Mouse (Mus musculus) lung, embryonic 16.5 days (tissue): ENCODE measurements around the gene Stx2. TPM values are rescaled to one million over a fixed set of nuclear protein-coding genes. Genes with fewer than 3 reads are reported as not detected.

Source experiments
- ATAC-seq: fragments of 200-750 bp; cut with Nextera tagmentation; 2 replicates; pipeline ENCODE4 v1.8.0; 2017; ENCODE audit warnings: low read depth, mild to moderate bottlenecking, moderate library complexity
- H3K27ac ChIP-seq: fragments of 300-500 bp; sonication (generic); 2 replicates; pipeline ENCODE4 v1.5.1; 2014; ENCODE audit warnings: mild to moderate bottlenecking, control low read depth, low read length
- H3K27me3 ChIP-seq: fragments of 300-500 bp; sonication (generic); 2 replicates; pipeline ENCODE4 v1.6.1; 2014; ENCODE audit warnings: low read depth, low read length, mixed read lengths; ENCODE audit not compliant: control insufficient read depth, insufficient read depth
- H3K36me3 ChIP-seq: fragments of 300-500 bp; sonication (generic); 2 replicates; pipeline ENCODE4 v1.6.1; 2014; ENCODE audit warnings: low read length; ENCODE audit not compliant: control insufficient read depth, insufficient read depth
- H3K4me1 ChIP-seq: fragments of 300-500 bp; sonication (generic); replicated peaks from 2 replicates; pipeline ENCODE4 v1.6.1; 2014; ENCODE audit warnings: low read length, mixed read lengths; ENCODE audit not compliant: control insufficient read depth, insufficient read depth
- H3K4me2 ChIP-seq: fragments of 300-500 bp; sonication (generic); 2 replicates; pipeline ENCODE4 v1.6.1; 2014; ENCODE audit warnings: low read depth, low read length, control low read depth
- H3K4me3 ChIP-seq: fragments of 300-500 bp; sonication (generic); 2 replicates; pipeline ENCODE4 v1.5.1; 2014; ENCODE audit warnings: mild to moderate bottlenecking, low read length, control low read depth
- H3K9ac ChIP-seq: fragments of 300-500 bp; sonication (generic); 2 replicates; pipeline ENCODE4 v1.6.1; 2014; ENCODE audit warnings: low read length, control low read depth
- H3K9me3 ChIP-seq: fragments of 300-500 bp; sonication (generic); 2 replicates; pipeline ENCODE4 v1.6.1; 2016; ENCODE audit warnings: low read length; ENCODE audit not compliant: control insufficient read depth
- WGBS: fragments of 180-500 bp; shearing (Covaris S2); extraction: QIAGEN DNeasy Blood & Tissue Kit; methylation state at CpG from one replicate; pipeline ENCODE4 v1.1.7; 2014; 5-methylcytosine and 5-hydroxymethylcytosine counted together
- polyA plus RNA-seq: library from polyadenylated mRNA; unstranded; fragments of >200 nt; fragmentation: Nextera tagmentation; extraction: Ambion mirVana; gene quantifications from 2 replicates; pipeline ENCODE4 v1.2.1, GENCODE M21; 2015

Gene Stx2
- 28.3 and 29.5 TPM in 2 replicates for polyA plus RNA-seq

DNA sequence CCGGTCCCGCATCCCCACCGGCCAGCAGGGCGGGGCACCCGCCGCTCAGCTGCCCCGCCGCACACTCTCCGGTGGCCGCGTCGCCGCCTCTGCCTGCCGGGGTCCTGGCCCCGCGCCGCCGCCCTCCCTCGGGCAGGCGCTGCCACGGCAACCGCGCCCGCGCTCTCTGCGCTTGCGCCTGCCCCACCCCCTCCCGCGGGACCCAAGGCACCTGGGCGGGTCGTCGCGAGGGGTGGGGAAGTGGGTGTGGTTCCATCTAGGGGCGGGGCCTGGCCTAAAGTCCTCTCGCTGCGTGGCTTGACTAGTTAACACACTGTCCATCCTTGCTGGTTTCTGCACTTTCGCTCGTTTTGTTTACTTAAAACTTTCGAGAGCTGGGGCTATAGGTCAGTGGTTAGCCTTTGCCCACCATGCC, at the start of gene Stx2:
TSS of gene Stx2 (minus strand) at position 163 of the 415 bp plus-strand sequence.
- H3K36me3 ChIP-seq = no peaks in the 10 kb centered on the region
- peak within 1 kb of the TSS; percentile 67 for H3K4me3 ChIP-seq
- ATAC-seq = peak; percentile 97
- H3K27ac ChIP-seq = peak within 1 kb of the TSS; percentile 49
- H3K9me3 ChIP-seq = no peaks in the 10 kb centered on the region
- peak within 1 kb of the TSS; percentile 83 for H3K9ac ChIP-seq
- peaks cover 9% of the 10 kb centered on the region for H3K4me1 ChIP-seq
- peak within 1 kb of the TSS; percentile 84 for H3K4me2 ChIP-seq
- no peaks in the 10 kb centered on the region for H3K27me3 ChIP-seq
- under 1% methylated on average over 23 of the region's 39 CpGs for WGBS

DNA sequence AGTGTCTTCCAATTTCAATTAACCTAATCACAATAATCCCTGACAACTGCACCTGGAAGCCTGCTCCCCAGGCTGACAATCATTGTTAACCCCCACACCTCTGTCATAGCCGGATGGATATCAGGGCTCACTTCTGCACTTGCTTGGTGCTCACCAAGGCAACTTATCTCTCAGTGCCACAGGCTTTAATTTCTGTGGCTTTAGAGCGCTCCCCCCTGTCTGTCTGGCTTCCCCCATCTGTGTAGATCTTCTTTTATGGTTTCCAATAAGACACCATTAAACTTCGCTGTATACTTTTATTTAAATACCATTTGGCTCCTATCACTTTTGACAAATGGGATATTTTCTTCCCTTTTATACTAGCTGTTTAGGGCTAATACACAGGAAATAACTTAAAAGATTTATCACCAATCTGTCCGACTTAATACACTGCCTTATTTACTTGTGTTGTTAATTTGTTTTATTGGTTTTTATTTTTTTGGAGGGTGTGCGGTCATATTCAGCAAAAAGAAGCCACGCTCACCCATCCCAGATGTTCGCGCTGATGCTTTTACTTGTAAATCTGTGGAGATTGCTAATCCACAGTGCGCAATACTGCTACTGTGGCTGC, 46.4 kb upstream of the Stx2 start:
- no peak overlapping the region for H3K27ac ChIP-seq
- H3K9me3 ChIP-seq = no peaks in the 10 kb centered on the region
- H3K9ac ChIP-seq = no peak overlapping the region
- ATAC-seq = no peak
- H3K4me1 ChIP-seq = no peaks in the 10 kb centered on the region
- no peaks in the 10 kb centered on the region for H3K27me3 ChIP-seq
- H3K4me3 ChIP-seq = no peak overlapping the region
- 80% methylated on average over 9 of the region's 9 CpGs for WGBS
- H3K4me2 ChIP-seq = no peak overlapping the region
- H3K36me3 ChIP-seq = no peaks in the 10 kb centered on the region

GRCm38 (mm10) chr5:129052636-129053355, 44.4 kb upstream of the Stx2 start:
- Histone ChIP-seq H3K4me1 (no peaks in the 10 kb centered on the region), H3K4me3 (no peak overlapping the region), H3K4me2 (no peak overlapping the region), H3K27me3 (no peaks in the 10 kb centered on the region), H3K36me3 (no peaks in the 10 kb centered on the region), H3K9ac (no peak overlapping the region), H3K9me3 (no peaks in the 10 kb centered on the region), H3K27ac (no peak overlapping the region)
- whole genome bisulfite sequencing = 30% methylated on average over 20 of the region's 20 CpGs
- ATAC-seq = no peak

GRCm38 (mm10) chr5:129051910-129052309, 43.5 kb upstream of the Stx2 start:
- H3K27ac ChIP-seq = no peak overlapping the region
- H3K4me1 ChIP-seq = no peaks in the 10 kb centered on the region
- no peak for ATAC-seq
- H3K9ac ChIP-seq = no peak overlapping the region
- H3K36me3 ChIP-seq = no peaks in the 10 kb centered on the region
- no peaks in the 10 kb centered on the region for H3K9me3 ChIP-seq
- H3K27me3 ChIP-seq = no peaks in the 10 kb centered on the region
- no peak overlapping the region for H3K4me2 ChIP-seq
- 79% methylated on average over 3 of the region's 3 CpGs for WGBS
- no peak overlapping the region for H3K4me3 ChIP-seq

DNA sequence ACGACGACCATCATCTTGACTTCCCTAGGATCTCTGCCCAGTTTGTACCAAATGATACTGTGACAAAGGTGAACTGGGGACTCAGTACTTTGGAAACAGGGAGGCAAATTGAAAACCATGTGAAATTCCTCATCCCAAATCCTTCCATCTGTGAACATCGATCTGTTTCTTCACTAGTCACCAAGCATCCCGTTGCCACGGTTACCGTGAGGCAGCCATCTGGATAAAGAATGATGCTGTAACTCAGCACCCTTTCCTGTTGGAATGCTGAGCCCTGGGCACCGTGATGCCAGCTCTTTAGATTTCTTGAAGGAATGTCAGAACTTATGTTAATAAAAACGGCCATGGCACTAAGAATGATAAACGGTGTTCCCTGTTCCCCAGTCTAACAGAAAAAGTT, 41.0 kb upstream of the Stx2 start:
- no peak for ATAC-seq
- H3K4me2 ChIP-seq = no peak overlapping the region
- H3K36me3 ChIP-seq = no peaks in the 10 kb centered on the region
- no peak overlapping the region for H3K4me3 ChIP-seq
- H3K9ac ChIP-seq = no peak overlapping the region
- no peaks in the 10 kb centered on the region for H3K27me3 ChIP-seq
- 76% methylated on average over 9 of the region's 9 CpGs for WGBS
- H3K27ac ChIP-seq = no peak overlapping the region
- H3K9me3 ChIP-seq = no peaks in the 10 kb centered on the region
- no peaks in the 10 kb centered on the region for H3K4me1 ChIP-seq

DNA sequence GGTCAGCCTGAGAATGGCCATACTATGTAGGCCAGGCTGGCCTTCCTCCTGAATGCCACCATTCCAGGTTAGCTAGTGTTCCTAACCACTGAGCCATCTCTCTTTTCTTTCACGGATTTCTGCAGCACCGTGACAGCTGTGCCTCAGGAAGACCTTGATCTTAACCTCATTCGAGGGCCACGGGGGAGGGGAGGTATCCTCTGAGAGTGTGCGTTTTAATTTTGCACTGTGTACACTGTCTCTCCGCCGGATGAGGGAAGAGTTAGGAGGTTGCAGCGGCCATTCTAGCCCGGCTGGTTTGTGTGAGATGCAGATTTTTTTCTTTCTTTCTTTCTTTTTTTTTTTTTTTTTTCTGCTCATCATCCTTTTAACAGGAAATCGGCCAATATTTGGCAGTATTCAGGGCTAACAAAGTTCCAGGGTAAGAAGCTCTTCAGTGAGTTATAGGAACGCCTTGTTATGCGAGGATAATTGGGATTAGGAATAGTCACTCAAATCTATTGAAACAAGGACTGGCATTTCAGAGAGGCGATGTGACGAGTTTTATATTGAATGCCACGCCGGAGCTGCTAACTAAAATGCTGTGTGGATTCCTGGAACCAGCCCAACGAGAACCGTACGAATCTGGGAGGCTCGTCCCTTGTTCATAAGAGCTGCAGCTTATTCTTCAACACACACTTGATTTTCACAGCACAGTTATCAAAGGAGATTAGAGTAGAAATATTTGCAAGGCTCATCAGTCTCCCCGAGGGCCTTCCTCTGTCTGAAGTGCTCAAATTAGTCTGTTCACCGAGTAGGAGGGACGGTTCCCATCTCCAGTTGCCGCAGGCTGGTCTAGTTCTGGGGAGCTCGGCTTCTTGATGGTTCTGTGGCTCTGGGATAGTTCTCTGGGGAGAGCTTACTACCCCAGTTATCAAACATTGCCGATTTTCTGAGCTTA, 37.5 kb upstream of the Stx2 start:
- Histone ChIP-seq H3K4me2 (no peak overlapping the region), H3K36me3 (no peaks in the 10 kb centered on the region), H3K27ac (no peak overlapping the region), H3K4me3 (no peak overlapping the region), H3K9ac (no peak overlapping the region), H3K9me3 (no peaks in the 10 kb centered on the region), H3K27me3 (no peaks in the 10 kb centered on the region), H3K4me1 (no peaks in the 10 kb centered on the region)
- 36% methylated on average over 26 of the region's 26 CpGs for WGBS
- no peak for ATAC-seq

GRCm38 (mm10) chr5:129037739-129038138, 29.4 kb upstream of the Stx2 start:
- no peak for ATAC-seq
- Histone ChIP-seq H3K4me2 (no peak overlapping the region), H3K9me3 (peaks cover 2% of the 10 kb centered on the region; the same call in 1 of the 2 replicates), H3K27ac (no peak overlapping the region), H3K9ac (no peak overlapping the region), H3K4me1 (no peaks in the 10 kb centered on the region), H3K4me3 (no peak overlapping the region), H3K36me3 (no peaks in the 10 kb centered on the region), H3K27me3 (no peaks in the 10 kb centered on the region)
- WGBS = 75% methylated on average over 7 of the region's 7 CpGs

DNA sequence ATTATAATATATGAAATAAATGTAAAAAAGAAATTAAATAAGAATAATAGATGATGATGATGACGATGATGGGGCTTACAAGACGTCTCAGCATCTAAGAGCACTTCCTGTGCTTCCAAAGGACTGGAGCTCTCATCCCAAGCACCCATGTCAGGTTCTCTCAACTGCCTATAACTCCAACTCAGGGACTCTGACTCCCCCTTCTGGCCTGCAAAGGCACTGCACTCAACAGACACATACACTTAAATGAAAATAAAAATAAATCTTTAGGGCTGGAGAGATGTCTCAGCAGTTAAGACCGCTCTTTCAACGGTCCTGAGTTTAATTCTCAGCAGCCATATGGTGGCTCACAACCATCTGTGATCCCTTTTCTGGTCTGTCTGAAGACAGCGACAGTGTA, 28.3 kb upstream of the Stx2 start:
- Histone ChIP-seq H3K9ac (no peak overlapping the region), H3K27ac (no peak overlapping the region), H3K4me1 (no peaks in the 10 kb centered on the region), H3K4me2 (no peak overlapping the region), H3K27me3 (no peaks in the 10 kb centered on the region), H3K9me3 (peaks cover 2% of the 10 kb centered on the region; the same call in 1 of the 2 replicates), H3K4me3 (no peak overlapping the region), H3K36me3 (no peaks in the 10 kb centered on the region)
- WGBS = 83% methylated on average over 5 of the region's 5 CpGs
- no peak for ATAC-seq
